Mouse (Mus musculus): ENCODE measurements at regions not wholly inside any gene's neighbourhood (a gene's known extent, or its start where the extent isn't known, plus 50 kb on each side); places are given as distances from the start of the nearest gene placed in this dataset.
A peak's percentile ranks its signal among the peaks of the same experiment; 100 is the strongest.

DNA sequence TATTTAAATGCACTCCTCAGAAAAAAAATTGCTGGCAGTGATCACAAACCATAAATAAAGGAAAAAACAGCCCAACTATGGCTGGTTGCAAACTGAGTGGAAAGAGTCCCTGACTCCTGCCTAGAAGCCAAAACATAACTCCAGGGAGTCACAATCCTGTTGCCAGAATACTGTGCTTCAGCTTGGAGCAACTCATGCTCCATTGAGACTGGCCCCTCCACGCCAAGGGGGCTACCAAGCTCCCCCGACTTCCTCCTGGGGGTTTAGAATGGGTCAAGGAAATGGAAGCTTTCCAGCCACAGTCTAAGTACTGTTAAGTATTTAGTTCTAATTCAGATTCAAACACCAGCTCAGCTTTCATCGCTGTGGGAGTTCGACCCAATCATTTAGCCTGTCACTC, 374.8 kb downstream of the Mllt3 start:
- Histone ChIP-seq H3K27ac (peak overlapping the region; percentile 68), H3K4me1 (peaks cover 19% of the 10 kb centered on the region), H3K9me3 (replicated peaks) (no peaks in the 10 kb centered on the region), H3K9ac (no peak overlapping the region), H3K36me3 (no peaks in the 10 kb centered on the region), H3K27me3 (peaks cover 5% of the 10 kb centered on the region), H3K4me2 (no peak overlapping the region), H3K4me3 (replicated peaks) (no peak overlapping the region)
- WGBS: 28% methylated on average over 4 of the region's 4 CpGs
- no peak for ATAC-seq (replicated peaks; ENCODE audit: low FRiP score)

DNA sequence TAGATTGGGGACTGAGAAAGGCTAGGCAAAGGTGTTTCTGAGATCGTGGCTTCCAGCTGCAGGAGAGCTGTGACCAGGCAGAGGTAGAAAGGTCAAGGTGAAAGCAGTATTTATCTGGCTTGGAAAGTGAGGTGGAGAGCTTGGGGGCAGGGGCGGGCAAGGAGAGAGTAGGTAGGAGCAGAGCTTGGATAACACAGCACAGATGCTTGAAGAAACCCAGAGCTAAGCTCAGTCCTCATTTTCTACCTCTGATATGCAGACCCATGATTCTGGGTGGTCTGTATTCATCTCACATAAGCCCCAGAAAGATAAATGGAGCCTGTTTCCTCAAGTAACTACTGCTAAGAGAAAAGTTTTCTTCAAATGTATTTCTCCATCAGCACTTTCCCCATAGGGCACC, 375.3 kb downstream of the Mllt3 start:
- H3K27me3 ChIP-seq: peaks cover 5% of the 10 kb centered on the region
- no peak overlapping the region for H3K4me3 ChIP-seq (replicated peaks)
- H3K4me1 ChIP-seq: peaks cover 19% of the 10 kb centered on the region
- no peak overlapping the region for H3K27ac ChIP-seq
- no peaks in the 10 kb centered on the region for H3K9me3 ChIP-seq (replicated peaks)
- H3K36me3 ChIP-seq: no peaks in the 10 kb centered on the region
- no peak for ATAC-seq (replicated peaks; ENCODE audit: low FRiP score)
- no peak overlapping the region for H3K4me2 ChIP-seq
- no peak overlapping the region for H3K9ac ChIP-seq
- WGBS: 32% methylated on average over 2 of the region's 2 CpGs

DNA sequence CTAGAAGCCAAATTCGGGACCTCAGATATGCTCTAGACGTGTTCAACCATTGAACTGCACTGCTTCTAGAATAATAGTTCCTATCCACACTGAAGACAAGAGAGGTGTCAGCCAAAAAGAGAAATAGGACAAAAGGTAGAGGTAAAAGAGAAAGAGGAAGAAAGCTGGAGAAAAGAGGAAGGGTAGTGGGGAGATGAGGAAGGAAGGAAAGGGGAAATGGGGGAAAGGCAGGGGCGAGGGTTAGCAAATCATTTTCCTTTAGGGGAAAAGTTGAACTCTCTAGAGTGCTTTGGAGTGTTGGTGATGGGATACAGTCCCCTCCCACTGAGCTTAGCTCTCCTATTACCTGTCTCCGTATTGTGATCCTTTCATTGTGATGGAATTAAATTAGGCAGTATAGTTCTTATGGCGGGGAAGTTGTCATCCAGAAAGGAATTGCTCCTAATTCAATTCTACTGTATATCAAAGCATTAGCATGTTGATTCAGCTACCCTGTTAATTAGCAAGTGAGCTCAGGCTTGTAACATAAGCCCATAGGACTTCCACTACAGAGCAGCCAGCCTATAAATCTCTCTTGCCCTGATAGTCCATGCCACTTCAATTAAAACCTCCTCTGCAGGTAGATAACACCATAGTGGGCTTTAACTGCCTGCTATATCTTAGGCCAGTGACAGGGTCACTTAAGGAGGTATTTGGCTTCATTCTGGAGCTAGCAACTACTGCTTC, 379.6 kb downstream of the Mllt3 start:
- peak; percentile 88 for ATAC-seq (replicated peaks; ENCODE audit: low FRiP score)
- no peak overlapping the region for H3K4me3 ChIP-seq (replicated peaks)
- 55% methylated on average over 5 of the region's 5 CpGs for WGBS
- no peak overlapping the region for H3K4me2 ChIP-seq
- peaks cover 29% of the 10 kb centered on the region for H3K4me1 ChIP-seq
- peaks cover 20% of the 10 kb centered on the region for H3K27me3 ChIP-seq
- H3K9me3 ChIP-seq (replicated peaks): no peaks in the 10 kb centered on the region
- H3K27ac ChIP-seq: no peak overlapping the region
- no peaks in the 10 kb centered on the region for H3K36me3 ChIP-seq
- H3K9ac ChIP-seq: no peak overlapping the region

DNA sequence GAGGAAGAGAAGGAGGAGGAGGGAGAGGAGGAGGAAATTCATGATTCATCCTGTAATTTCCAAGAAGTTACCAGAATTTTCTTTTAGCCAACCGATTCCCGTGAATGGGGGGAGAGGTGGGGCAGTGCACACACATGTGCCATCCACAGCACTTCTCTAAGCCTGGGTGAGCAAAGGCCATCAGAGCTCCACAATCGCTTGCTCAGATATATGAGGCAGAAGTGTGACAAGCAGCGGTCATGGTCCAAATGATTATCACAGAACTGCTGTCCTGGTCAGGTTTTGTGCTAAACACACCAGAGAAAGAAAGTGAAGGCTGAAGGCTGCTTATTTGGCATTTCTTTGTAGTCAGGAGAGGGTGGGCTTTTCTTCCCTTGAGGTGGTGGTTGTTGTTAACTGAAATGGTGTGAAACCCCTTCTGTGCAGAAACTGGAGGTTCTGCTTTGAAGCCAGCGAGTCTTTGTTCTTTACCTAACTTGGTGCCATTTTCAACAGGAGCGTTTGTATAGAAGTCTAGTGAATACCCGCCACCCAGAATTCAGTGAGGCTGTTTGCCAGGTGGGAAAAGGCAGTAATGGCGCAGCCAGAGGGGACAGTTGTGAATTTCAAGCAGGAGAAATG, 380.7 kb downstream of the Mllt3 start:
- no peak for ATAC-seq (replicated peaks; ENCODE audit: low FRiP score)
- WGBS: 36% methylated on average over 8 of the region's 8 CpGs
- H3K4me1 ChIP-seq: peaks cover 25% of the 10 kb centered on the region
- H3K4me2 ChIP-seq: no peak overlapping the region
- no peak overlapping the region for H3K4me3 ChIP-seq (replicated peaks)
- peaks cover 20% of the 10 kb centered on the region for H3K27me3 ChIP-seq
- no peaks in the 10 kb centered on the region for H3K9me3 ChIP-seq (replicated peaks)
- H3K27ac ChIP-seq: no peak overlapping the region
- H3K9ac ChIP-seq: no peak overlapping the region
- no peaks in the 10 kb centered on the region for H3K36me3 ChIP-seq

DNA sequence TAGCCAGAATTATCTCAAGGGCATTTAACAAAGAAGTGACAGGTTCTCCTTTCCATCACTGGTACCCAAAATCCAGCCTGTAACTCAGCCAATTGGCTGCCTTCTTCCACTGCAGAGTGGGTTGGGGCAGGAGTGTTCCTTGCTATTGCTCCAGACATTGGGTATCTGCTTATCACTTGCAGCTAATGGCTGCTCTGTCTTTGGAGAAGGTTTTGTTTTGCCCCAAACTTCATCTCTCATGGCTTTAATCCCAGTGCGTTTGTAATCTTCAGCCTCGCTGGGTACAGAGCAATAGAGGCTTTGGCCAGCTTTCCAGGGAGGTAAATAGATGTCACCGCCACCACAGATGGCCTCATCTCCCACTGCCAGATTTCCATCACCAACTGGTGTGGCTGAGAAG, 381.9 kb downstream of the Mllt3 start:
- Histone ChIP-seq H3K4me1 (peaks cover 25% of the 10 kb centered on the region), H3K9ac (no peak overlapping the region), H3K4me3 (replicated peaks) (no peak overlapping the region), H3K27ac (no peak overlapping the region), H3K27me3 (peaks cover 28% of the 10 kb centered on the region), H3K4me2 (no peak overlapping the region), H3K36me3 (no peaks in the 10 kb centered on the region), H3K9me3 (replicated peaks) (no peaks in the 10 kb centered on the region)
- WGBS: 86% methylated on average over 3 of the region's 3 CpGs
- no peak for ATAC-seq (replicated peaks; ENCODE audit: low FRiP score)

DNA sequence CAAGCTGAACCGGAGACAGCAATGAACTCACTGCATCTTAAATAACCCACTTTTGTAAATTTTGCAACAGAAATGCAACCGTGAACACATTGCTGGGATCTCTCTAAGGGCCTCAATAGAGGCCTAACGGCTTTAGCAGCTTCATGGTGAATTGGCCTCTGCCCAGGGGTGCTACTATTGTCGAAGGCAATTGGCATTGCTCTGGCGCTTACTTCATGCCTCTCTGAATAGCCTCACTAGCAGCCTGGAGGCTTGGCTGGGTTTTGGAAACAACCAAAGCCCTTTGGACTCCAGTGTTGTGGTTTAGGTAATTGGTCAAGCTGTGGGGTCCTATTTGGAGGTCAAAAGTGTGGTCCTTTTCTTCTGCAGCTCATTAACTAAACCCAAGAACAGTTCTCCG, 382.3 kb downstream of the Mllt3 start:
- ATAC-seq (replicated peaks; ENCODE audit: low FRiP score): no peak
- H3K9ac ChIP-seq: no peak overlapping the region
- 48% methylated on average over 6 of the region's 6 CpGs for WGBS

DNA sequence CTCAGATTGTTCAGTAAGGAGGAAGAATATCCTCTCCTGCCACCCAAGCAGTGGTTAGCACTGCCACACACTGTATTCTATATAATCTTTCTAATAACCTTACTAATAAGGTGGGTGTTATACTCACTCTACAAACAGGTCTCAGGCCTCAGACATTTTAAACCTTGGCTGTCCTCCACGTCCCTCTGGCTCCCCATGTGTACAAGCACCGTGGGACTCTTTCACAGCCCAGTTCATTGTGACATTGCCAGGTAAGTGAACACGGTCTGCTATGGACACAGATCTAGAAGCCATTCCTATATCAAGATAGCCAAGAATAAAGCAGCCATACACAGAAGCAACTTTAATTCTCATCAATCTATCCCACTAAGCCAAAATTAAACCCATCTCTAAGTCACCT, 382.8 kb downstream of the Mllt3 start:
- no peaks in the 10 kb centered on the region for H3K9me3 ChIP-seq (replicated peaks)

More for the DNA sequence above, 382.3 kb downstream of the Mllt3 start:
- H3K4me1 ChIP-seq: peaks cover 25% of the 10 kb centered on the region
- H3K4me2 ChIP-seq: no peak overlapping the region
- no peak overlapping the region for H3K4me3 ChIP-seq (replicated peaks)
- H3K27me3 ChIP-seq: peaks cover 28% of the 10 kb centered on the region
- H3K27ac ChIP-seq: no peak overlapping the region
- no peaks in the 10 kb centered on the region for H3K36me3 ChIP-seq
- H3K9me3 ChIP-seq (replicated peaks): no peaks in the 10 kb centered on the region

DNA sequence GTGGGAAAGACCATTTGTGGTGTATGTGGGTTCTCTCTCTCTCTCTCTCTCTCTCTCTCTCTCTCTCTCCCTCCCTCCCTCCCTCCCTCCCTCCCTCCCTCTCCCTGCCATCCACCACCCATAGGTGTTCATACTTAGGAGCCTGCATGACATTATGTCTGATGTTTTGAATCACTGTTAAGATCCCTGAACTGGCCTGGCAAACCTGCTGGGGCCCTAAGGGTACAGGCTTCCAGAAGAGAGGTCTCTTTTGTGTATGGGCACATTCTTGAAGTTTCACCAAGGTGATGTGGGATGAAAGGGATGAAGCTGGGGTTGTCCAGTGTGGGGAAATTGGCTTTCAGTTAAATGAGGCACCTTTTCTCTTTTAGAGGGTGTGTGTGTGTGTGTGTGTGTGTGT, 384.2 kb downstream of the Mllt3 start:
- no peak overlapping the region for H3K27ac ChIP-seq
- ATAC-seq (replicated peaks; ENCODE audit: low FRiP score): no peak
- no peaks in the 10 kb centered on the region for H3K36me3 ChIP-seq
- H3K4me2 ChIP-seq: peak overlapping the region; percentile 66; the same call in 1 of the 2 replicates
- no peak overlapping the region for H3K4me3 ChIP-seq (replicated peaks)
- no peak overlapping the region for H3K9ac ChIP-seq
- H3K27me3 ChIP-seq: peaks cover 23% of the 10 kb centered on the region
- peaks cover 25% of the 10 kb centered on the region for H3K4me1 ChIP-seq
- no peaks in the 10 kb centered on the region for H3K9me3 ChIP-seq (replicated peaks)

More for the DNA sequence above, 382.8 kb downstream of the Mllt3 start:
- Histone ChIP-seq H3K9ac (no peak overlapping the region), H3K4me1 (peaks cover 25% of the 10 kb centered on the region), H3K27ac (no peak overlapping the region), H3K27me3 (peaks cover 28% of the 10 kb centered on the region), H3K36me3 (no peaks in the 10 kb centered on the region), H3K4me3 (replicated peaks) (no peak overlapping the region), H3K4me2 (no peak overlapping the region)
- no peak for ATAC-seq (replicated peaks; ENCODE audit: low FRiP score)
- WGBS: 81% methylated on average over 3 of the region's 3 CpGs

DNA sequence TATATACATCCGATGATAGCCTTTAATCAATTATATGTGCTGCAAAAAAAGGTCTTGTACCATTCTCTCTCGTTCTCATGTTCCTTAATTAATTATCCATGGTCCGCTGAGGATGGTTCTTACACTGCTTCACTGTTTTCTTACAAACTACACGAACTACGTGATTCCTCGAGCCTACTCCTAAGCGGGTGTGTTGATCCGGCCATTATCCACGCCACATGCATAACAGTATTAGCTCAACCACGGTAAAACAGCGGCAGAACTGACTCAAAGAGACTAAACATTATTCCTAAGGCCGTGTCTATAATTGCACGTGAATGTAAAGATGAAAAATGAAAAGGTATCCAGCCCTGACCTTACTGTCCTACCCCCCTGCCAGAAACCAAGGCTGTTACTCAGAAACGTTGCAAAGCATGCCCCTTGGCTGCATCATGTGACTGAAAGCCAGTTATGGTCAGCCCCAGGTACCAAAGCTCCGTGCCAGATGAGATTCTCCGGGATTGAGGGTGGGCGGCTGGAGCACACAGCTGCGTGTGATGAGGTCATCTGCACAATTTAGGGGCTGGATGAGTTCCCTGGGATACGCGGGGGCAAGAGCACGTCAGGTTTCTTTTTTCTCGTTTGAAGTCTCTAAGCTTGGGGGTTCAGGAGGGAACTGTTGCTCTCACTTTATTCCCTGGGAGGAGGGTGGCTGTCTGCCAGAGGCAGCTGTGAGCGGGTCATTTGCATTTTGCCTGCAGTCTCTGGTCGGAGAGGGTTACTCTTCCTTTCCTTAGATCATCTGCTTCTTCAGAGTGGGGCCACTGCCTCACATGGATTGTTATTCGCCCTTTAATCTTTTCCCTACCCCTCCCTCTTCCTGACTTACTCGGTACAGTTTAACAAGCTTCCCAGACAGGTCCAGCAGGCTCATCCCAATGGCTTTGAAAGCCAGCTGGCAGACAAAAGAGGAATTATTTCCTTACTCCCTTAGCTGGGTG, 384.9 kb downstream of the Mllt3 start:
- 0 out of 2 replicates have a peak overlapping the region, but pooled peaks have one; percentile 10 for H3K9ac ChIP-seq
- H3K4me2 ChIP-seq: peak overlapping the region; percentile 66
- H3K36me3 ChIP-seq: no peaks in the 10 kb centered on the region
- 9% methylated on average over 26 of the region's 26 CpGs for WGBS
- H3K4me3 ChIP-seq (replicated peaks): peak overlapping the region; percentile 41
- peak; percentile 76 for ATAC-seq (replicated peaks; ENCODE audit: low FRiP score)
- 0 out of 2 replicates have a peak overlapping the region, but pooled peaks have one; percentile 7 for H3K27ac ChIP-seq
- no peaks in the 10 kb centered on the region for H3K9me3 ChIP-seq (replicated peaks)
- H3K27me3 ChIP-seq: peaks cover 23% of the 10 kb centered on the region
- peaks cover 25% of the 10 kb centered on the region for H3K4me1 ChIP-seq

DNA sequence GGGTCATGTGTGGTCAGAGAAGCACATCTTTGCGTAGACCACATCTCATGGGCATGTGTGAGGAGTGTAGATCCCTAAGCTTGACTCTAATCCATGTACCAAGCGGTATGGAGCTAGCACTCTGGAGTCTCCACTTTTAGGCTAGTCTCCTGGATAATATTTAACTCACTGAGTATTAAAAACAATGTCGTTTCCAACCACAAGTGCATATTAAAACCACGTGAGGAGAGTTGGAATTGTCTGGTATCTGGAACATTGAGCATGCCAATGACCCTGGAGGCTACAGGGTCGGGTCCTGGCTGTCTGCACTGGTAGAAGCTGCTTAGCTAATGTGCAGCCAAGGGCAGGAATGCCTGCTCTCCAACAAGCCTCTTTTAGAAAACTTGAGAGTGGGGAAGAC, 391.2 kb downstream of the Mllt3 start:
- H3K4me2 ChIP-seq: no peak overlapping the region
- peak; percentile 64 for ATAC-seq (replicated peaks; ENCODE audit: low FRiP score)
- WGBS: 65% methylated on average over 5 of the region's 5 CpGs
- no peak overlapping the region for H3K9ac ChIP-seq
- no peak overlapping the region for H3K4me3 ChIP-seq (replicated peaks)
- peaks cover 20% of the 10 kb centered on the region for H3K4me1 ChIP-seq
- 0 out of 2 replicates have a peak overlapping the region, but pooled peaks have one; percentile 2 for H3K27ac ChIP-seq
- H3K36me3 ChIP-seq: no peaks in the 10 kb centered on the region
- H3K9me3 ChIP-seq (replicated peaks): no peaks in the 10 kb centered on the region
- 0 out of 2 replicates have a peak, but pooled peaks cover 6% of the 10 kb centered on the region for H3K27me3 ChIP-seq

DNA sequence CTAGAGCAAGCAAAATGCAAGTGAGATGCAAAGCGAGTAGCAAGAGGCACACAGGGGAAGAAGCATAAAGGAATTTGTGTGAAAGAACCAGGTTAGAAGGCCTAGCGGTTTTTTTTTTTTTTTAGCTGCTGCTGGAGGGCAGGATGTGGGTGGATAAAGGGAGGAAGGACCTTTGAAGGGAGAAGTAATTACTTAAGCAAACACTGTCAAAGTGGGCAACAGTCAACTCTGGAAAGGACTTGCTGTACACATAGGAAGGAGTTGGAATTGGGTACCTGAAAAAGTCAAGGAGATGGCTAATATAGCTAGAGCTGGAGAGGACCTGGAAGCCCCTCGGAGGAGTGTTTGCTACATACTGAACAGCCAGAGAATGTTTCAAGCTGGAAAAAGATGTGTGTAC, 391.6 kb downstream of the Mllt3 start:
- Histone ChIP-seq H3K9me3 (replicated peaks) (no peaks in the 10 kb centered on the region), H3K4me1 (peaks cover 23% of the 10 kb centered on the region), H3K36me3 (no peaks in the 10 kb centered on the region), H3K4me2 (no peak overlapping the region), H3K27me3 (0 out of 2 replicates have a peak, but pooled peaks cover 1% of the 10 kb centered on the region), H3K4me3 (replicated peaks) (no peak overlapping the region), H3K27ac (no peak overlapping the region), H3K9ac (no peak overlapping the region)
- ATAC-seq (replicated peaks; ENCODE audit: low FRiP score): no peak
- WGBS: 62% methylated on average over 3 of the region's 3 CpGs

DNA sequence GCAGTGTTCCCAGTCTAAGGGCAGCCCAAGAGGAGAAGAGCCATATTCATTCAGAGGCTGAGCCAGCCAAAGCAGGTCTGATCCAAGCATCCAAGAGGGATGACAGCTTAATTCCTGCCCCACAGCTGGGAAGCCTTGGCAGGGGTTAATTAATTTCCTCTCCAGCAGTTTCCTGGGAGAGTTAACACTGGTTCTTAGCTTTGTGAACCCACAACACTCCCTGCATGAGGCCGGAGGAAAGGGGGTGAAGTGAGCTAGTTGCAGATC, 394.9 kb downstream of the Mllt3 start:
- WGBS: 12% methylated on average over 1 of the region's 1 CpGs
- ATAC-seq (replicated peaks; ENCODE audit: low FRiP score): no peak
- H3K4me3 ChIP-seq (replicated peaks): no peak overlapping the region

More for the DNA sequence above, 394.9 kb downstream of the Mllt3 start:
- no peak overlapping the region for H3K9ac ChIP-seq
- no peaks in the 10 kb centered on the region for H3K36me3 ChIP-seq
- no peaks in the 10 kb centered on the region for H3K9me3 ChIP-seq (replicated peaks)
- peaks cover 25% of the 10 kb centered on the region for H3K4me1 ChIP-seq
- no peak overlapping the region for H3K4me2 ChIP-seq
- no peak overlapping the region for H3K27ac ChIP-seq
- H3K27me3 ChIP-seq: peaks cover 9% of the 10 kb centered on the region

All from kidney, embryonic 15.5 days (tissue).